Mouse (Mus musculus) ES-Bruce4 (cell line): ENCODE data around the gene Col4a4.

Source experiments
- CTCF ChIP-seq: IDR thresholded peaks from one replicate; pipeline ENCODE4 v1.8.1; 2011; ENCODE audit warnings: low read depth, low read length
- POLR2A ChIP-seq: IDR thresholded peaks from one replicate; pipeline ENCODE4 v1.8.1; 2011; ENCODE audit warnings: low read length; ENCODE audit not compliant: insufficient read depth

- no peak for TF ChIP-seq CTCF
- TF ChIP-seq POLR2A: no peak
Observed at GRCm38 (mm10) chr1:82454031-82454430, 132.6 kb downstream of the Col4a4 start.
